Mouse (Mus musculus) lung, embryonic 14.5 days (tissue): ENCODE results near the gene Man1b1. TPM values are rescaled to one million over a fixed set of nuclear protein-coding genes. Genes with fewer than 3 reads are reported as not detected.
A peak's percentile ranks its signal among the peaks of the same experiment; 100 is the strongest.

ENCODE experiments used
- ATAC-seq: fragments of 200-750 bp; cut with Nextera tagmentation; 2 replicates; pipeline ENCODE4 v1.8.0; 2017; ENCODE audit warnings: mild to moderate bottlenecking, moderate TSS enrichment, moderate library complexity; ENCODE audit not compliant: insufficient read depth
- DNase-seq: peaks from one replicate; pipeline ENCODE4 v3.0.0-alpha.2; 2015
- H3K27ac ChIP-seq: fragments of 300-500 bp; sonication (generic); 2 replicates; pipeline ENCODE4 v1.5.1; 2014; ENCODE audit warnings: low read depth, mild to moderate bottlenecking, moderate library complexity
- H3K27me3 ChIP-seq: fragments of 300-500 bp; sonication (generic); 2 replicates; pipeline ENCODE4 v1.6.1; 2014; ENCODE audit warnings: low read length, control low read depth; ENCODE audit not compliant: insufficient read depth
- H3K36me3 ChIP-seq: fragments of 300-500 bp; sonication (generic); 2 replicates; pipeline ENCODE4 v1.6.1; 2014; ENCODE audit warnings: control low read depth; ENCODE audit not compliant: insufficient read depth
- H3K4me1 ChIP-seq: fragments of 300-500 bp; sonication (generic); 2 replicates; pipeline ENCODE4 v1.6.1; 2014; ENCODE audit warnings: antibody characterized with exemption, control low read depth; ENCODE audit not compliant: insufficient read depth
- H3K4me2 ChIP-seq: fragments of 300-500 bp; sonication (generic); 2 replicates; pipeline ENCODE4 v1.6.1; 2014; ENCODE audit warnings: mild to moderate bottlenecking
- H3K4me3 ChIP-seq: fragments of 300-500 bp; sonication (generic); 2 replicates; pipeline ENCODE4 v1.5.1; 2014; ENCODE audit warnings: low read depth, low read length
- H3K9ac ChIP-seq: fragments of 300-500 bp; sonication (generic); 2 replicates; pipeline ENCODE4 v1.6.1; 2014
- H3K9me3 ChIP-seq: fragments of 300-500 bp; sonication (generic); 2 replicates; pipeline ENCODE4 v1.6.1; 2016; ENCODE audit warnings: low read depth, low read length, control low read depth
- CTCF ChIP-seq: IDR thresholded peaks from 2 replicates; pipeline ENCODE4 v1.5.1; 2016; ENCODE audit warnings: antibody characterized with exemption, low read depth
- WGBS: fragments of 180-500 bp; shearing (Covaris S2); extraction: QIAGEN DNeasy Blood & Tissue Kit; methylation state at CpG from one replicate; pipeline ENCODE4 v1.1.7; 2014; 5-methylcytosine and 5-hydroxymethylcytosine counted together
- polyA plus RNA-seq: library from polyadenylated mRNA; unstranded; fragments of >200 nt; fragmentation: Nextera tagmentation; extraction: Ambion mirVana; gene quantifications from 2 replicates; pipeline ENCODE4 v1.2.1, GENCODE M21; 2014

Gene Man1b1
- polyA plus RNA-seq, 1 experiment from 2014 or later: 70.9 TPM

GRCm38 (mm10) chr2:25289651-25290050 lies 42.5 kb upstream of the Man1b1 start, which contains the start of gene Lrrc26:
TSS of gene Lrrc26 (plus strand) at chr2:25289915.
- DNase-seq (no peak), ATAC-seq (no peak)
- H3K4me3 ChIP-seq: peak within 1 kb of the TSS; percentile 12; the same call in 1 of the 2 replicates
- H3K27me3 ChIP-seq: peaks cover 58% of the 10 kb centered on the region
- 12% methylated on average over 11 of the region's 11 CpGs for WGBS
- H3K9me3 ChIP-seq: no peaks in the 10 kb centered on the region
- no peak within 1 kb of the TSS for H3K9ac ChIP-seq
- H3K27ac ChIP-seq: no peak within 1 kb of the TSS
- H3K4me2 ChIP-seq: peak within 1 kb of the TSS; percentile 19; the same call in 1 of the 2 replicates
- TF ChIP-seq CTCF: no peak
- 0 out of 2 replicates have a peak, but pooled peaks cover 2% of the 10 kb centered on the region for H3K4me1 ChIP-seq
- H3K36me3 ChIP-seq: peaks cover 17% of the 10 kb centered on the region

- Histone ChIP-seq H3K9me3 (no peaks in the 10 kb centered on the region), H3K27me3 (peaks cover 58% of the 10 kb centered on the region), H3K4me1 (0 out of 2 replicates have a peak, but pooled peaks cover 2% of the 10 kb centered on the region), H3K4me2 (peak overlapping the region; percentile 19; the same call in 1 of the 2 replicates), H3K9ac (no peak overlapping the region), H3K36me3 (peaks cover 11% of the 10 kb centered on the region), H3K4me3 (peak overlapping the region; percentile 12; the same call in 1 of the 2 replicates), H3K27ac (no peak overlapping the region)
- DNase-seq: no peak
- ATAC-seq: no peak
- TF ChIP-seq CTCF: no peak
- WGBS: 3% methylated on average over 54 of the region's 54 CpGs
These were observed 41.9 kb upstream of the Man1b1 start for GRCm38 (mm10) chr2:25290101-25290815.

GRCm38 (mm10) chr2:25290816-25291130 lies 41.4 kb upstream of the Man1b1 start:
- Histone ChIP-seq H3K4me3 (no peak overlapping the region; the same call in 1 of the 2 replicates), H3K27ac (no peak overlapping the region), H3K4me1 (0 out of 2 replicates have a peak, but pooled peaks cover 2% of the 10 kb centered on the region), H3K4me2 (peak overlapping the region; percentile 19; the same call in 1 of the 2 replicates), H3K27me3 (peaks cover 58% of the 10 kb centered on the region), H3K36me3 (peaks cover 6% of the 10 kb centered on the region), H3K9me3 (no peaks in the 10 kb centered on the region), H3K9ac (no peak overlapping the region)
- ATAC-seq (no peak), DNase-seq (no peak)
- WGBS: 0% methylated on average over 18 of the region's 18 CpGs
- no peak for TF ChIP-seq CTCF

GRCm38 (mm10) chr2:25291184-25292053 lies 40.7 kb upstream of the Man1b1 start:
- Histone ChIP-seq H3K9me3 (no peaks in the 10 kb centered on the region), H3K36me3 (no peaks in the 10 kb centered on the region), H3K9ac (peak overlapping the region; percentile 6; the same call in 1 of the 2 replicates), H3K27ac (no peak overlapping the region), H3K4me2 (peak overlapping the region; percentile 56; the same call in 1 of the 2 replicates), H3K4me3 (peak overlapping the region; percentile 32), H3K27me3 (peaks cover 58% of the 10 kb centered on the region), H3K4me1 (0 out of 2 replicates have a peak, but pooled peaks cover 2% of the 10 kb centered on the region)
- ATAC-seq (no peak; the same call in 1 of the 2 replicates), DNase-seq (no peak)
- no peak for TF ChIP-seq CTCF
- WGBS: 7% methylated on average over 31 of the region's 32 CpGs

GRCm38 (mm10) chr2:25292054-25292544 lies 40.0 kb upstream of the Man1b1 start:
- Histone ChIP-seq H3K9me3 (no peaks in the 10 kb centered on the region), H3K36me3 (no peaks in the 10 kb centered on the region), H3K9ac (peak overlapping the region; percentile 6; the same call in 1 of the 2 replicates), H3K4me1 (0 out of 2 replicates have a peak, but pooled peaks cover 2% of the 10 kb centered on the region), H3K4me3 (peak overlapping the region; percentile 32), H3K4me2 (peak overlapping the region; percentile 56), H3K27me3 (peaks cover 63% of the 10 kb centered on the region), H3K27ac (no peak overlapping the region)
- TF ChIP-seq CTCF: no peak
- DNase-seq (peak; percentile 24), ATAC-seq (no peak; the same call in 1 of the 2 replicates)
- WGBS: 4% methylated on average over 29 of the region's 43 CpGs

- Histone ChIP-seq H3K27me3 (peaks cover 65% of the 10 kb centered on the region), H3K36me3 (no peaks in the 10 kb centered on the region), H3K9me3 (no peaks in the 10 kb centered on the region), H3K27ac (no peak overlapping the region), H3K4me1 (no peaks in the 10 kb centered on the region), H3K4me3 (no peak overlapping the region; the same call in 1 of the 2 replicates), H3K4me2 (no peak overlapping the region), H3K9ac (no peak overlapping the region)
- DNase-seq (peak; percentile 86), ATAC-seq (peak; percentile 46; the same call in 1 of the 2 replicates)
- peak; percentile 88 for TF ChIP-seq CTCF
- WGBS: 0% methylated on average over 1 of the region's 1 CpGs
These were observed 39.3 kb upstream of the Man1b1 start for GRCm38 (mm10) chr2:25292856-25293255.
